Mouse (Mus musculus): ENCODE data around the gene Ehbp1. TPM values are rescaled to one million over a fixed set of nuclear protein-coding genes. Genes with fewer than 3 reads are reported as not detected.

Ehbp1 gene
- polyA plus RNA-seq, 2 experiments = 12.1 to 21.4 TPM

- H3K27ac ChIP-seq (replicated peaks; ENCODE audit: low read depth, low read length) = no peak overlapping the region
- H3K4me2 ChIP-seq (replicated peaks; ENCODE audit: low read depth, low read length, severe bottlenecking) = no peak overlapping the region
- H3K27me3 ChIP-seq (ENCODE audit: control insufficient read depth, insufficient read depth, low read length) = no peaks in the 10 kb centered on the region
- ATAC-seq (ENCODE audit: low FRiP score, low read depth) (no peak), DNase-seq (ENCODE audit: low spot score) (no peak)
- H3K36me3 ChIP-seq (ENCODE audit: control insufficient read depth, insufficient read depth, low read length) = no peaks in the 10 kb centered on the region
- no peaks in the 10 kb centered on the region for H3K4me1 ChIP-seq (ENCODE audit: control insufficient read depth, insufficient read depth, low read length)
- 69% methylated on average over 7 of the region's 7 CpGs for WGBS
- no peak overlapping the region for H3K4me3 ChIP-seq (replicated peaks; ENCODE audit: low read length)
- no peak overlapping the region for H3K9ac ChIP-seq (ENCODE audit: low read depth, low read length, severe bottlenecking)
- TF ChIP-seq POLR2A (IDR thresholded peaks at IDR 0.05; ENCODE audit: borderline replicate concordance, extremely low read depth, insufficient read depth, insufficient read length) = no peak
- no peaks in the 10 kb centered on the region for H3K9me3 ChIP-seq (ENCODE audit: control insufficient read depth, low read length)
Measured at GRCm38 (mm10) chr11:22216941-22217340, 125.2 kb downstream of the Ehbp1 start.

GRCm38 (mm10) chr11:22206611-22207010, 135.5 kb downstream of the Ehbp1 start:
- DNase-seq (ENCODE audit: low spot score) = no peak
- Histone ChIP-seq H3K4me3 (replicated peaks; ENCODE audit: low read length) (no peak overlapping the region), H3K9me3 (ENCODE audit: control insufficient read depth, low read length) (no peaks in the 10 kb centered on the region), H3K9ac (ENCODE audit: low read depth, low read length, severe bottlenecking) (no peak overlapping the region), H3K4me1 (ENCODE audit: control insufficient read depth, insufficient read depth, low read length) (no peaks in the 10 kb centered on the region), H3K4me2 (replicated peaks; ENCODE audit: low read depth, low read length, severe bottlenecking) (no peak overlapping the region), H3K27me3 (ENCODE audit: control insufficient read depth, insufficient read depth, low read length) (no peaks in the 10 kb centered on the region), H3K36me3 (ENCODE audit: control insufficient read depth, insufficient read depth, low read length) (no peaks in the 10 kb centered on the region), H3K27ac (replicated peaks; ENCODE audit: low read depth, low read length) (no peak overlapping the region)
- no peak for TF ChIP-seq POLR2A (IDR thresholded peaks at IDR 0.05; ENCODE audit: borderline replicate concordance, extremely low read depth, insufficient read depth, insufficient read length)
- 32% methylated on average over 1 of the region's 1 CpGs for WGBS
- ATAC-seq (ENCODE audit: low FRiP score, low read depth) = no peak

GRCm38 (mm10) chr11:22206191-22206590, 135.9 kb downstream of the Ehbp1 start:
- WGBS = 52% methylated on average over 2 of the region's 2 CpGs
- no peaks in the 10 kb centered on the region for H3K27me3 ChIP-seq (ENCODE audit: control insufficient read depth, insufficient read depth, low read length)
- no peak overlapping the region for H3K4me2 ChIP-seq (replicated peaks; ENCODE audit: low read depth, low read length, severe bottlenecking)
- H3K9me3 ChIP-seq (ENCODE audit: control insufficient read depth, low read length) = no peaks in the 10 kb centered on the region
- no peaks in the 10 kb centered on the region for H3K4me1 ChIP-seq (ENCODE audit: control insufficient read depth, insufficient read depth, low read length)
- TF ChIP-seq POLR2A (IDR thresholded peaks at IDR 0.05; ENCODE audit: borderline replicate concordance, extremely low read depth, insufficient read depth, insufficient read length) = no peak
- H3K27ac ChIP-seq (replicated peaks; ENCODE audit: low read depth, low read length) = no peak overlapping the region
- ATAC-seq (ENCODE audit: low FRiP score, low read depth) (no peak), DNase-seq (ENCODE audit: low spot score) (no peak)
- H3K9ac ChIP-seq (ENCODE audit: low read depth, low read length, severe bottlenecking) = no peak overlapping the region
- no peaks in the 10 kb centered on the region for H3K36me3 ChIP-seq (ENCODE audit: control insufficient read depth, insufficient read depth, low read length)
- no peak overlapping the region for H3K4me3 ChIP-seq (replicated peaks; ENCODE audit: low read length)

GRCm38 (mm10) chr11:22203413-22203812, 138.7 kb downstream of the Ehbp1 start:
- H3K4me1 ChIP-seq (ENCODE audit: control insufficient read depth, insufficient read depth, low read length) = no peaks in the 10 kb centered on the region
- H3K4me2 ChIP-seq (replicated peaks; ENCODE audit: low read depth, low read length, severe bottlenecking) = no peak overlapping the region
- no peak for ATAC-seq (ENCODE audit: low FRiP score, low read depth)
- no peak overlapping the region for H3K4me3 ChIP-seq (replicated peaks; ENCODE audit: low read length)
- H3K36me3 ChIP-seq (ENCODE audit: control insufficient read depth, insufficient read depth, low read length) = no peaks in the 10 kb centered on the region
- no peak overlapping the region for H3K27ac ChIP-seq (replicated peaks; ENCODE audit: low read depth, low read length)
- no peak for TF ChIP-seq POLR2A (IDR thresholded peaks at IDR 0.05; ENCODE audit: borderline replicate concordance, extremely low read depth, insufficient read depth, insufficient read length)
- no peaks in the 10 kb centered on the region for H3K9me3 ChIP-seq (ENCODE audit: control insufficient read depth, low read length)
- no peak for DNase-seq (ENCODE audit: low spot score)
- no peak overlapping the region for H3K9ac ChIP-seq (ENCODE audit: low read depth, low read length, severe bottlenecking)
- 85% methylated on average over 5 of the region's 5 CpGs for WGBS
- no peaks in the 10 kb centered on the region for H3K27me3 ChIP-seq (ENCODE audit: control insufficient read depth, insufficient read depth, low read length)

GRCm38 (mm10) chr11:22201125-22201524, 141.0 kb downstream of the Ehbp1 start:
- no peak overlapping the region for H3K9ac ChIP-seq (ENCODE audit: low read depth, low read length, severe bottlenecking)
- H3K27me3 ChIP-seq (ENCODE audit: control insufficient read depth, insufficient read depth, low read length) = no peaks in the 10 kb centered on the region
- no peaks in the 10 kb centered on the region for H3K36me3 ChIP-seq (ENCODE audit: control insufficient read depth, insufficient read depth, low read length)
- no peak overlapping the region for H3K4me2 ChIP-seq (replicated peaks; ENCODE audit: low read depth, low read length, severe bottlenecking)
- no peaks in the 10 kb centered on the region for H3K9me3 ChIP-seq (ENCODE audit: control insufficient read depth, low read length)
- no peak for TF ChIP-seq POLR2A (IDR thresholded peaks at IDR 0.05; ENCODE audit: borderline replicate concordance, extremely low read depth, insufficient read depth, insufficient read length)
- DNase-seq (ENCODE audit: low spot score) (no peak), ATAC-seq (ENCODE audit: low FRiP score, low read depth) (no peak)
- H3K4me3 ChIP-seq (replicated peaks; ENCODE audit: low read length) = no peak overlapping the region
- peaks cover 4% of the 10 kb centered on the region; the same call in 1 of the 2 replicates for H3K4me1 ChIP-seq (ENCODE audit: control insufficient read depth, insufficient read depth, low read length)
- WGBS = 74% methylated on average over 8 of the region's 8 CpGs
- H3K27ac ChIP-seq (replicated peaks; ENCODE audit: low read depth, low read length) = no peak overlapping the region

GRCm38 (mm10) chr11:22199881-22200280, 142.2 kb downstream of the Ehbp1 start:
- H3K4me3 ChIP-seq (replicated peaks; ENCODE audit: low read length) = no peak overlapping the region
- no peak overlapping the region for H3K27ac ChIP-seq (replicated peaks; ENCODE audit: low read depth, low read length)

More at GRCm38 (mm10) chr11:22199881-22200280, 142.2 kb downstream of the Ehbp1 start:
- H3K27me3 ChIP-seq (ENCODE audit: control insufficient read depth, insufficient read depth, low read length) = no peaks in the 10 kb centered on the region
- ATAC-seq (ENCODE audit: low FRiP score, low read depth) (no peak), DNase-seq (ENCODE audit: low spot score) (no peak)
- H3K9ac ChIP-seq (ENCODE audit: low read depth, low read length, severe bottlenecking) = no peak overlapping the region
- H3K4me1 ChIP-seq (ENCODE audit: control insufficient read depth, insufficient read depth, low read length) = peaks cover 4% of the 10 kb centered on the region; the same call in 1 of the 2 replicates
- WGBS = 44% methylated on average over 3 of the region's 3 CpGs
- no peak for TF ChIP-seq POLR2A (IDR thresholded peaks at IDR 0.05; ENCODE audit: borderline replicate concordance, extremely low read depth, insufficient read depth, insufficient read length)
- H3K36me3 ChIP-seq (ENCODE audit: control insufficient read depth, insufficient read depth, low read length) = no peaks in the 10 kb centered on the region
- H3K4me2 ChIP-seq (replicated peaks; ENCODE audit: low read depth, low read length, severe bottlenecking) = no peak overlapping the region
- no peaks in the 10 kb centered on the region for H3K9me3 ChIP-seq (ENCODE audit: control insufficient read depth, low read length)
